In genomic region chr1:87863602-87864001, GRCm38 (mm10) we compare ENCODE assay signal across 17 mouse cellular contexts. TPM values are rescaled to one million over a fixed set of nuclear protein-coding genes. Genes with fewer than 3 reads are reported as not detected.
DNase-seq lines count a peak whose midpoint lies in the region; ATAC-seq lines count a peak whose summit lies in the region.
"Had no signal": no experiment of that assay in that cellular context is flagged by ENCODE, and none has a peak within 500 bp of the region (broad histone marks: within the 10 kb centered on the region; RNA-seq: fewer than 3 reads in every experiment).

No protein-coding gene starts in this region.

- no peak for ATAC-seq in megakaryocyte, adult 5-6 weeks (ENCODE audit: poor library complexity, severe bottlenecking)
- ATAC-seq: CD4-positive, CD25-positive, alpha-beta regulatory T cell, adult 4 months; forebrain, embryonic 13.5 days; forebrain, embryonic 15.5 days; forebrain, postnatal 0 days had no signal

- H3K36me3 ChIP-seq in megakaryocyte, embryonic 14.5 days (replicated peaks; ENCODE audit: low read length) = peaks cover 48% of the 10 kb centered on the region
- H3K36me3 ChIP-seq: embryonic facial prominence, embryonic 10.5 days; embryonic facial prominence, embryonic 12.5 days; forebrain, embryonic 15.5 days had no signal

- H3K27me3 ChIP-seq in megakaryocyte, embryonic 14.5 days (replicated peaks) = no peaks in the 10 kb centered on the region
- H3K27me3 ChIP-seq: embryonic facial prominence, embryonic 12.5 days; forebrain, embryonic 13.5 days; forebrain, embryonic 15.5 days had no signal

- peak; percentile 35 to 48 for DNase-seq in cerebellum, adult 18-20 months
- DNase-seq in cerebellum, adult 11-12 months = no peak
- DNase-seq in cerebellum, adult 9-10 months = peak; percentile 60
- DNase-seq in cerebellum, postnatal 36 days = no peak
- no peak for DNase-seq in layer of hippocampus, postnatal 10 days (ENCODE audit: low spot score in 2 of 2)
- DNase-seq: adrenal gland, adult 2 months; adrenal gland, postnatal 10 days; adrenal gland, postnatal 25 days; B cell, adult 2 months; forebrain, postnatal 0 days had no signal

- no peaks in the 10 kb centered on the region for H3K9me3 ChIP-seq in megakaryocyte, embryonic 14.5 days
- H3K9me3 ChIP-seq: embryonic facial prominence, embryonic 10.5 days; embryonic facial prominence, embryonic 12.5 days; forebrain, embryonic 13.5 days; forebrain, embryonic 15.5 days had no signal

- H3K4me1 ChIP-seq in megakaryocyte, embryonic 14.5 days = peaks cover 95% of the 10 kb centered on the region
- H3K4me1 ChIP-seq: forebrain, embryonic 13.5 days; forebrain, embryonic 15.5 days had no signal

- H3K4me3 ChIP-seq in megakaryocyte, embryonic 14.5 days (replicated peaks) = peak overlapping the region; percentile 31
- H3K4me3 ChIP-seq: embryonic facial prominence, embryonic 10.5 days; embryonic facial prominence, embryonic 12.5 days; forebrain, embryonic 13.5 days; forebrain, embryonic 15.5 days had no signal

RNA-seq across cellular contexts. Expression of gene Dgkd, which starts 10.5 kb away (rescaled TPM):
- polyA plus RNA-seq in megakaryocyte, embryonic 14.5 days (2012; ENCODE audit: insufficient read depth, low replicate concordance) = 10.9 and 24.3 TPM in 2 replicates
- 52.2 and 73.5 TPM in 2 replicates for total RNA-seq in megakaryocyte, adult 5-6 weeks (2015)
- 59.7 and 63.8 TPM in 2 replicates for total RNA-seq in megakaryocyte, adult 5-6 weeks (2017)
- total RNA-seq in layer of hippocampus, postnatal 10 days (2021) = 100 to 1,000 TPM; 119 to 134 TPM

Comparison
In these comparisons a context has a peak if more than half of its experiments do, and no peak if none do; other contexts are left out.
1. DNase-seq: peak in cerebellum, adult 18-20 months (2 of 2) and cerebellum, adult 9-10 months (single experiment); none in cerebellum, adult 11-12 months (single experiment), cerebellum, postnatal 36 days (0 of 2) and layer of hippocampus, postnatal 10 days (0 of 2).